Mouse (Mus musculus) neural tube, embryonic 14.5 days (tissue): ENCODE data around the gene Ramp2. TPM values are rescaled to one million over a fixed set of nuclear protein-coding genes. Genes with fewer than 3 reads are reported as not detected.

ENCODE experiments used
- ATAC-seq: fragments of 200-750 bp; cut with Nextera tagmentation; 2 replicates; pipeline ENCODE4 v1.8.0; 2017; ENCODE audit warnings: low read depth, mild to moderate bottlenecking, moderate TSS enrichment, moderate library complexity
- H3K27ac ChIP-seq: fragments of 300-500 bp; sonication (generic); 2 replicates; pipeline ENCODE4 v1.5.1; 2014; ENCODE audit warnings: low read depth, mild to moderate bottlenecking, control low read depth, low read length, moderate library complexity, mixed read lengths
- H3K27me3 ChIP-seq: fragments of 300-500 bp; sonication (generic); 2 replicates; pipeline ENCODE4 v1.6.1; 2014; ENCODE audit warnings: low read length; ENCODE audit not compliant: control insufficient read depth, insufficient read depth
- H3K36me3 ChIP-seq: fragments of 300-500 bp; sonication (generic); 2 replicates; pipeline ENCODE4 v1.6.1; 2014; ENCODE audit warnings: low read length, mixed read lengths; ENCODE audit not compliant: control insufficient read depth, insufficient read depth
- H3K4me1 ChIP-seq: fragments of 300-500 bp; sonication (generic); 2 replicates; pipeline ENCODE4 v1.6.1; 2014; ENCODE audit warnings: low read length; ENCODE audit not compliant: control insufficient read depth, insufficient read depth
- H3K4me2 ChIP-seq: fragments of 300-500 bp; sonication (generic); 2 replicates; pipeline ENCODE4 v1.6.1; 2014; ENCODE audit warnings: mild to moderate bottlenecking, low read depth, low read length, control low read depth
- H3K4me3 ChIP-seq: fragments of 300-500 bp; sonication (generic); 2 replicates; pipeline ENCODE4 v1.5.1; 2014; ENCODE audit warnings: low read depth, low read length, control low read depth, mixed read lengths
- H3K9ac ChIP-seq: fragments of 300-500 bp; sonication (generic); replicated peaks from 2 replicates; pipeline ENCODE4 v1.6.1; 2014; ENCODE audit warnings: low read depth, mild to moderate bottlenecking, control low read depth, low read length, mixed read lengths
- H3K9me3 ChIP-seq: fragments of 300-500 bp; sonication (generic); 2 replicates; pipeline ENCODE4 v1.6.1; 2016; ENCODE audit warnings: low read length; ENCODE audit not compliant: control insufficient read depth
- WGBS: fragments of 180-500 bp; shearing (Covaris S2); extraction: QIAGEN DNeasy Blood & Tissue Kit; methylation state at CpG from one replicate; pipeline ENCODE4 v1.1.7; 2014; 5-methylcytosine and 5-hydroxymethylcytosine counted together
- polyA plus RNA-seq: library from polyadenylated mRNA; unstranded; fragments of >200 nt; fragmentation: Nextera tagmentation; extraction: Ambion mirVana; gene quantifications from 2 replicates; pipeline ENCODE4 v1.2.1, GENCODE M21; 2014

Gene Ramp2
- polyA plus RNA-seq, 1 experiment from 2014 or later = 63.1 TPM

GRCm38 (mm10) chr11:101232010-101232839 lies 13.6 kb upstream of the Ramp2 start:
- 60% methylated on average over 6 of the region's 6 CpGs for WGBS
- no peaks in the 10 kb centered on the region for H3K36me3 ChIP-seq

DNA sequence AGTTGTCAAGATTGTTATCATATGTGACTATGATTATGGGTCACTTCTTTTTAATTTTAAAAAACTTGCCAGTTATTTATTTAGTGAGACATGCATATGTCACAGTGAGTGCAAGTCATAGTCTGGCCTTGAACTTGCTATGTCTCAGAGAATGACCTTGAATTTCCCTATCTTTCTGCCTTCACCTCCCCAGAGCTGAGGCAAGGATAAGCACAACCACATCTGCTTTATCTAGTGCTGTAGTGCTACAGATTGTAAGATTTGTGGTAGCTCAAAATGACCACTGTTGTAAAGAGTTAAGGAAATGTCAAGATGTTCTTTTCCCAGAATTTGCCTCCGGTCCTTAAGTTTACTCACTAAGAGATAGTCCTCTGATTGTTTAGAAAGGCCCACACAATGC lies 12.6 kb upstream of the Ramp2 start:
- Histone ChIP-seq H3K4me2 (no peak overlapping the region), H3K9me3 (no peaks in the 10 kb centered on the region), H3K9ac (no peak overlapping the region), H3K36me3 (no peaks in the 10 kb centered on the region), H3K27me3 (no peaks in the 10 kb centered on the region; the same call in 1 of the 2 replicates), H3K27ac (no peak overlapping the region), H3K4me1 (no peaks in the 10 kb centered on the region), H3K4me3 (no peak overlapping the region)
- WGBS = 81% methylated on average over 1 of the region's 1 CpGs
- ATAC-seq = no peak

More at GRCm38 (mm10) chr11:101232010-101232839, 13.6 kb upstream of the Ramp2 start:
- H3K27ac ChIP-seq = peak overlapping the region; percentile 62; the same call in 1 of the 2 replicates
- no peak overlapping the region for H3K4me2 ChIP-seq
- no peak overlapping the region for H3K4me3 ChIP-seq
- H3K9ac ChIP-seq = no peak overlapping the region
- H3K9me3 ChIP-seq = no peaks in the 10 kb centered on the region
- H3K4me1 ChIP-seq = no peaks in the 10 kb centered on the region
- ATAC-seq = no peak
- no peaks in the 10 kb centered on the region; the same call in 1 of the 2 replicates for H3K27me3 ChIP-seq

DNA sequence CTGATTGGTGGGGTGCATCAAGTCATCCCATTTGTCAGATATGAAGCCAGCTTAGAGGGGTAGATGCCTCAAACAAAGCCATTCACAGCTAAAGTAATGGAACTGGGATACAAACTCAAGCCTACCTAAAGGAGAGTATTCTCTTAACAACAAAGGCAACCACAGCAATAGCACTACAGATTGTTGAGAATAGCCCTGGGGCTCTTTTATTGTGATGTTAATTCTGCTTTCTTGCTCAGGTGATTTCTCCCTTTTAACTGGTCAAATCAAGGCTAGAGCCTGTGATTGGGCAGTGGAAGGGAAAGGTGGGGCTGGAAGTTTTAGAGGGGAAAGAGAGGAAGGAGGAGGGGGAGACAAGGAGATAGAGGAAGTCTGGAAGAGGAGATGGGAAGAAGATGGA lies 11.7 kb upstream of the Ramp2 start:
- Histone ChIP-seq H3K9me3 (no peaks in the 10 kb centered on the region), H3K4me3 (no peak overlapping the region), H3K4me1 (no peaks in the 10 kb centered on the region), H3K4me2 (no peak overlapping the region), H3K36me3 (no peaks in the 10 kb centered on the region), H3K27me3 (no peaks in the 10 kb centered on the region; the same call in 1 of the 2 replicates), H3K27ac (no peak overlapping the region), H3K9ac (no peak overlapping the region)
- no peak for ATAC-seq

DNA sequence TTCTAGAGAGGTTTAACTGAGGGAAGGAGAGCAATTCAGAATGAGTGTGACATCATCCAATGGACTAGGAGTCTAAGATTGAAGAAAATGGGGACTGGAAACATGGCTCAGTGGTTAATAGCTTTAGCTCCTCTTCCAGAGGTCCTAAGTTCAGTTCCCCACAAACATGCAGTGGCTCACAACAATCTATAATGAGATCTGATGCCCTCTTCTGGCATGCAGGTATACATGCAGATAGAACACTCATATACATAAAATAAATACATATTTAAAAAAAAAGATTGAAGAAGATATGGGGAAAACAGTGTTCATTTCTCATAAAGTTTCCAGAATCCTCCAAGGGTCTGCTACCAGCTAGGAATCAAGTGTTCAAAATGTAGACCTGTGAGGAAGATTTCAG lies 10.4 kb upstream of the Ramp2 start:
- H3K9ac ChIP-seq = no peak overlapping the region
- no peaks in the 10 kb centered on the region; the same call in 1 of the 2 replicates for H3K27me3 ChIP-seq
- H3K27ac ChIP-seq = no peak overlapping the region
- no peaks in the 10 kb centered on the region for H3K4me1 ChIP-seq
- H3K4me2 ChIP-seq = no peak overlapping the region
- no peak for ATAC-seq
- no peaks in the 10 kb centered on the region for H3K9me3 ChIP-seq
- H3K4me3 ChIP-seq = no peak overlapping the region
- H3K36me3 ChIP-seq = no peaks in the 10 kb centered on the region

DNA sequence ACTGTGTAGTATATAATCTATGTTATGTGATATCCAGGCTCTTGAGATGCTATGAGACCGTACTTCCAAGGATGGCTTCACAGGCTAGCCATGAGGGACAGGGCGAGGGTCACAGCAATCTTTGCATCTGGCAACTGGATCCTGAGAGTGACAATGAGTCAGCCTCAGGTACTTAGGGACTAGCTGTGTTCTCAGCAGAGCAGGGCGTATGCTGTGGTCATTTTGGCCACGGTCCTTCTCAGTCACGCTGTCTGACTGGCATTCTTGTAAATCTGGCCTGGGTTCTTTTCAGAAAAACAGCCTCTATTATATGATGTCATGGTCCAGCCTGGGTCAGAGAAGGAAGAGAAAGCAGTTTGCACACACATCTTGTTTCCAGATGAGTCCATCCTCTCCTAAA lies 9.0 kb upstream of the Ramp2 start:
- Histone ChIP-seq H3K4me2 (no peak overlapping the region), H3K27me3 (no peaks in the 10 kb centered on the region; the same call in 1 of the 2 replicates), H3K4me3 (no peak overlapping the region), H3K9ac (no peak overlapping the region), H3K9me3 (no peaks in the 10 kb centered on the region), H3K4me1 (no peaks in the 10 kb centered on the region), H3K27ac (no peak overlapping the region), H3K36me3 (no peaks in the 10 kb centered on the region)
- WGBS = 94% methylated on average over 5 of the region's 5 CpGs
- ATAC-seq = no peak

- Histone ChIP-seq H3K4me2 (no peak overlapping the region), H3K27ac (no peak overlapping the region), H3K4me3 (no peak overlapping the region), H3K27me3 (no peaks in the 10 kb centered on the region), H3K36me3 (no peaks in the 10 kb centered on the region), H3K9me3 (no peaks in the 10 kb centered on the region), H3K9ac (no peak overlapping the region), H3K4me1 (no peaks in the 10 kb centered on the region)
- no peak for ATAC-seq
- 59% methylated on average over 5 of the region's 5 CpGs for WGBS
These were observed 7.7 kb upstream of the Ramp2 start for GRCm38 (mm10) chr11:101238071-101238647.

GRCm38 (mm10) chr11:101245071-101245470 lies 757 bp upstream of the Ramp2 start:
- 25% methylated on average over 4 of the region's 4 CpGs for WGBS
- no peak for ATAC-seq
- H3K4me3 ChIP-seq = no peak overlapping the region
- no peak overlapping the region for H3K9ac ChIP-seq
- peaks cover 16% of the 10 kb centered on the region for H3K27me3 ChIP-seq
- H3K27ac ChIP-seq = no peak overlapping the region
- no peaks in the 10 kb centered on the region for H3K36me3 ChIP-seq
- H3K9me3 ChIP-seq = no peaks in the 10 kb centered on the region
- no peak overlapping the region for H3K4me2 ChIP-seq
- H3K4me1 ChIP-seq = no peaks in the 10 kb centered on the region

- no peak overlapping the region for H3K27ac ChIP-seq
- no peaks in the 10 kb centered on the region for H3K4me1 ChIP-seq
- H3K4me3 ChIP-seq = peak overlapping the region; percentile 55
- no peaks in the 10 kb centered on the region for H3K36me3 ChIP-seq
- no peaks in the 10 kb centered on the region for H3K9me3 ChIP-seq
- WGBS = 5% methylated on average over 7 of the region's 7 CpGs
- H3K27me3 ChIP-seq = peaks cover 16% of the 10 kb centered on the region
- H3K4me2 ChIP-seq = peak overlapping the region; percentile 89
- ATAC-seq = no peak
- peak overlapping the region; percentile 71 for H3K9ac ChIP-seq
These were observed 829 bp downstream of the Ramp2 start for GRCm38 (mm10) chr11:101246702-101247012.

DNA sequence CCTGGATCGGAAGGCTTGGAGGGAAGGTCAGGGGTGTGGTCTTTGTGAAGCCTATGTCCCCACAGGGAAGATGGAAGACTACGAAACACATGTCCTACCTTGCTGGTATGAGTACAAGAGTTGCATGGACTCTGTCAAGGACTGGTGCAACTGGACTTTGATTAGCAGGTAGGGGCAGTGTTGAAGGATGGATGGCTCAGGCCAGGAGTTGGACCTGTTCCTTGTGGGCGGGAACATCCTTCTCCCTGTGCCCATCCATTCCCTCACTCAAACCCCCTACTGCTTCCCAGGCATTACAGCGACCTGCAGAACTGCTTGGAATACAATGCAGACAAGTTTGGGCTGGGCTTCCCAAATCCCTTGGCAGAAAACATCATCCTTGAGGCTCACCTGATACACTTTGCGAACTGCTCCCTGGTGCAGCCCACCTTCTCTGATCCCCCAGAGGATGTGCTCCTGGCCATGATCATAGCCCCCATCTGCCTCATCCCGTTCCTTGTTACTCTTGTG lies 1.7 kb downstream of the Ramp2 start:
- Histone ChIP-seq H3K4me2 (peak overlapping the region; percentile 89; the same call in 1 of the 2 replicates), H3K27me3 (peaks cover 16% of the 10 kb centered on the region), H3K9ac (no peak overlapping the region), H3K27ac (no peak overlapping the region), H3K4me3 (peak overlapping the region; percentile 55; the same call in 1 of the 2 replicates), H3K36me3 (no peaks in the 10 kb centered on the region), H3K4me1 (peaks cover under 1% of the 10 kb centered on the region; the same call in 1 of the 2 replicates), H3K9me3 (no peaks in the 10 kb centered on the region)
- ATAC-seq = no peak
- WGBS = 86% methylated on average over 6 of the region's 6 CpGs
